Mouse (Mus musculus) stomach, postnatal 0 days (tissue): ENCODE data around the gene Tcea2. TPM values are rescaled to one million over a fixed set of nuclear protein-coding genes. Genes with fewer than 3 reads are reported as not detected.

Experiments
- ATAC-seq: fragments of 200-750 bp; cut with Nextera tagmentation; 2 replicates; pipeline ENCODE4 v1.8.0; 2017; ENCODE audit not compliant: low FRiP score, low TSS enrichment
- DNase-seq: peaks from one replicate; pipeline ENCODE4 v3.0.0-alpha.2; 2016; ENCODE audit warnings: low spot score
- H3K27ac ChIP-seq: fragments of 300-500 bp; sonication (generic); replicated peaks from 2 replicates; pipeline ENCODE4 v1.5.1; 2014; ENCODE audit warnings: mild to moderate bottlenecking, control low read depth
- H3K27me3 ChIP-seq: fragments of 300-500 bp; sonication (generic); 2 replicates; pipeline ENCODE4 v1.6.1; 2014; ENCODE audit warnings: low read length; ENCODE audit not compliant: control insufficient read depth, insufficient read depth
- H3K36me3 ChIP-seq: fragments of 300-500 bp; sonication (generic); 2 replicates; pipeline ENCODE4 v1.6.1; 2014; ENCODE audit warnings: low read length, mixed read lengths; ENCODE audit not compliant: control insufficient read depth, insufficient read depth
- H3K4me1 ChIP-seq: fragments of 300-500 bp; sonication (generic); replicated peaks from 2 replicates; pipeline ENCODE4 v1.6.1; 2014; ENCODE audit warnings: antibody characterized with exemption; ENCODE audit not compliant: control insufficient read depth, insufficient read depth
- H3K4me2 ChIP-seq: fragments of 300-500 bp; sonication (generic); replicated peaks from 2 replicates; pipeline ENCODE4 v1.6.1; 2014; ENCODE audit warnings: low read depth, mild to moderate bottlenecking, control low read depth, moderate library complexity
- H3K4me3 ChIP-seq: fragments of 300-500 bp; sonication (generic); 2 replicates; pipeline ENCODE4 v1.5.1; 2014; ENCODE audit warnings: low read depth, low read length, control low read depth
- H3K9ac ChIP-seq: fragments of 300-500 bp; sonication (generic); 2 replicates; pipeline ENCODE4 v1.6.1; 2014; ENCODE audit warnings: mild to moderate bottlenecking, low read length, control low read depth, mixed read lengths
- H3K9me3 ChIP-seq: fragments of 300-500 bp; sonication (generic); 2 replicates; pipeline ENCODE4 v1.6.1; 2016; ENCODE audit warnings: low read length; ENCODE audit not compliant: control insufficient read depth
- CTCF ChIP-seq: IDR thresholded peaks from 2 replicates; pipeline ENCODE4 v1.5.1; 2016; ENCODE audit warnings: antibody characterized with exemption, low read depth, mild to moderate bottlenecking, moderate library complexity
- EP300 ChIP-seq: optimal IDR thresholded peaks from 2 replicates; pipeline ENCODE3; 2016; ENCODE audit warnings: antibody characterized with exemption
- WGBS: fragments of 180-500 bp; shearing (Covaris S2); extraction: QIAGEN DNeasy Blood & Tissue Kit; methylation state at CpG from one replicate; pipeline ENCODE4 v1.1.7; 2014; 5-methylcytosine and 5-hydroxymethylcytosine counted together
- polyA plus RNA-seq: library from polyadenylated mRNA; unstranded; fragments of >200 nt; fragmentation: Nextera tagmentation; extraction: Ambion mirVana; gene quantifications from 2 replicates; pipeline ENCODE4 v1.2.1, GENCODE M21; 2015

Gene Tcea2
- polyA plus RNA-seq, 1 experiment from 2014 or later = 12.7 TPM

- Histone ChIP-seq H3K4me2 (no peak overlapping the region), H3K27ac (no peak overlapping the region), H3K4me1 (no peaks in the 10 kb centered on the region), H3K9me3 (no peaks in the 10 kb centered on the region), H3K9ac (no peak overlapping the region), H3K4me3 (no peak overlapping the region), H3K27me3 (no peaks in the 10 kb centered on the region), H3K36me3 (peaks cover 18% of the 10 kb centered on the region)
- DNase-seq (no peak), ATAC-seq (no peak)
- TF ChIP-seq CTCF = no peak
- no peak for TF ChIP-seq EP300
- 78% methylated on average over 7 of the region's 7 CpGs for WGBS
These were observed 21.6 kb upstream of the Tcea2 start for GRCm38 (mm10) chr2:181658528-181658927.

DNA sequence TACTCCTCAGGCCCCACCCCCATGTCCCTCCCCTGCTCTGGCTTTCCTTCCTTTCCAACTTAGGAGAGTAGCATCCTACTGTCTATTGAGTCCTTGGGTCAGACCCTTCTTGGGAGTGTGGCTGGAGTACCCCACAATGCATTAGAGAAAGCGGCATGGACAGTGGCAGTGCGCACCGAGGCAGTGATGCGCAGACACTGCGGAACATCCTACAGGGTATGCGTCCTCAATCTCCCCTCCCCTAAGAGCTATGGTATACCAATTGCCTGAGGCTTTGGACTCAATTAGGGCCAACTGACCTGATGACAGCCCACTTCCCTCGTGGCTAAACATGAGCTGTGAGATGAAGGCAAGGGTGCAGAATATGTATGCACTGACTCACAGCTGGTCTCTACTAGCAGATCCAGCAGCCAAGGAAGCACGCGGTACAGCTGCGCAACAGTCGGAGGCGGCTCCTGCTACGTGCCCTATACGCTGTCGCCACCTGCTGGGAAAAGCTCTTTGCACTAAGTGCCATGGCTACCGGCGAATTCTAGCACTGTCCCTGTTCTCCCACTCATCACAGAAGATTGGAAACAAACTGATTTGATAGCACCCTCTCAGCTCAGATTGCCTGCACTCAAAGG lies 21.1 kb upstream of the Tcea2 start:
- no peaks in the 10 kb centered on the region for H3K27me3 ChIP-seq

GRCm38 (mm10) chr2:181659609-181660055 lies 20.5 kb upstream of the Tcea2 start:
- peak; percentile 79 for DNase-seq
- no peaks in the 10 kb centered on the region for H3K27me3 ChIP-seq
- H3K4me1 ChIP-seq = no peaks in the 10 kb centered on the region
- 0 out of 2 replicates have a peak overlapping the region, but pooled peaks have one; percentile 14 for H3K4me2 ChIP-seq
- 0 out of 2 replicates have a peak overlapping the region, but pooled peaks have one; percentile 8 for H3K27ac ChIP-seq
- H3K4me3 ChIP-seq = no peak overlapping the region
- peak; percentile 85 for ATAC-seq
- 12% methylated on average over 9 of the region's 9 CpGs for WGBS
- H3K9ac ChIP-seq = no peak overlapping the region
- peaks cover 14% of the 10 kb centered on the region for H3K36me3 ChIP-seq
- TF ChIP-seq EP300 = no peak
- TF ChIP-seq CTCF = peak; percentile 85
- no peaks in the 10 kb centered on the region for H3K9me3 ChIP-seq

More for the DNA sequence above, 21.1 kb upstream of the Tcea2 start:
- Histone ChIP-seq H3K9ac (peak overlapping the region; percentile 8; the same call in 1 of the 2 replicates), H3K27ac (0 out of 2 replicates have a peak overlapping the region, but pooled peaks have one; percentile 6), H3K9me3 (no peaks in the 10 kb centered on the region), H3K4me1 (no peaks in the 10 kb centered on the region), H3K4me3 (no peak overlapping the region), H3K36me3 (peaks cover 14% of the 10 kb centered on the region), H3K4me2 (no peak overlapping the region)
- WGBS = 40% methylated on average over 17 of the region's 17 CpGs
- no peak for TF ChIP-seq EP300
- TF ChIP-seq CTCF = no peak
- ATAC-seq = peak; percentile 68
- peak; percentile 63 for DNase-seq

- ATAC-seq = no peak
These were observed 17.4 kb upstream of the Tcea2 start for GRCm38 (mm10) chr2:181662620-181663297.

DNA sequence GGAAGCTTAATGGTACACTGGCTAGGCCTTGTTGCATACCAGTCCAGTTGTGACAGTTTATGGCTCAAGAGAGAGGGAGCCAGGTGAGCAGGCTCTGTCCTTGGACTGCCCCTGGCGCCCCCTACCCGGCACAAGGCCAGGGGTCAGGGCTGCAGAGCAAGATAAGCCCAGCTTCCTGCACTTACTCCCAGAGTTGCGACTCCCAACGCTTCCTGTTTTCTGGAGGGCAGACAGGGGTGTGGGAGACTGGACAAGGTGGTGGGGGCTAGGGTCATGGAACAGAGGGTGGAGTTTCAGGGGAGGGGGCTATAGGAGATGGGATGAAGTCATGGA lies 16.8 kb upstream of the Tcea2 start:
- H3K4me2 ChIP-seq = no peak overlapping the region
- H3K4me1 ChIP-seq = no peaks in the 10 kb centered on the region
- 23% methylated on average over 4 of the region's 4 CpGs for WGBS
- TF ChIP-seq CTCF (no peak), EP300 (no peak)
- H3K4me3 ChIP-seq = no peak overlapping the region
- H3K27me3 ChIP-seq = no peaks in the 10 kb centered on the region
- no peak overlapping the region for H3K27ac ChIP-seq
- H3K9me3 ChIP-seq = no peaks in the 10 kb centered on the region
- H3K9ac ChIP-seq = no peak overlapping the region
- no peaks in the 10 kb centered on the region for H3K36me3 ChIP-seq
- ATAC-seq (no peak), DNase-seq (no peak)

More at GRCm38 (mm10) chr2:181662620-181663297, 17.4 kb upstream of the Tcea2 start:
- 67% methylated on average over 3 of the region's 3 CpGs for WGBS
- no peaks in the 10 kb centered on the region for H3K36me3 ChIP-seq
- H3K4me2 ChIP-seq = no peak overlapping the region
- no peak for DNase-seq
- TF ChIP-seq CTCF (no peak), EP300 (no peak)
- H3K9me3 ChIP-seq = no peaks in the 10 kb centered on the region
- H3K4me3 ChIP-seq = no peak overlapping the region
- H3K27me3 ChIP-seq = no peaks in the 10 kb centered on the region
- H3K27ac ChIP-seq = 0 out of 2 replicates have a peak overlapping the region, but pooled peaks have one; percentile 14
- no peaks in the 10 kb centered on the region for H3K4me1 ChIP-seq
- H3K9ac ChIP-seq = no peak overlapping the region
